Mouse (Mus musculus): ENCODE measurements at regions not wholly inside any gene's neighbourhood (a gene's known extent, or its start where the extent isn't known, plus 50 kb on each side); places are given as distances from the start of the nearest gene placed in this dataset.

GRCm38 (mm10) chr13:42392701-42393100 lies 91.4 kb downstream of the Edn1 start:
- no peak overlapping the region for H3K4me2 ChIP-seq (ENCODE audit: low read length)
- no peak overlapping the region for H3K27ac ChIP-seq (ENCODE audit: low read length)
- no peak overlapping the region for H3K4me3 ChIP-seq (ENCODE audit: low read depth, low read length)
- H3K9me3 ChIP-seq (replicated peaks; ENCODE audit: control insufficient read depth, low read length, poor library complexity, severe bottlenecking) = no peaks in the 10 kb centered on the region
- H3K4me1 ChIP-seq (ENCODE audit: control insufficient read depth, insufficient read depth, low read length) = no peaks in the 10 kb centered on the region
- no peak for ATAC-seq
- H3K27me3 ChIP-seq (ENCODE audit: control insufficient read depth, insufficient read depth, low read depth, low read length) = no peaks in the 10 kb centered on the region
- H3K9ac ChIP-seq (ENCODE audit: low read depth, low read length) = no peak overlapping the region
- H3K36me3 ChIP-seq (ENCODE audit: control insufficient read depth, insufficient read depth, low read length) = no peaks in the 10 kb centered on the region
- 90% methylated on average over 7 of the region's 7 CpGs for WGBS

DNA sequence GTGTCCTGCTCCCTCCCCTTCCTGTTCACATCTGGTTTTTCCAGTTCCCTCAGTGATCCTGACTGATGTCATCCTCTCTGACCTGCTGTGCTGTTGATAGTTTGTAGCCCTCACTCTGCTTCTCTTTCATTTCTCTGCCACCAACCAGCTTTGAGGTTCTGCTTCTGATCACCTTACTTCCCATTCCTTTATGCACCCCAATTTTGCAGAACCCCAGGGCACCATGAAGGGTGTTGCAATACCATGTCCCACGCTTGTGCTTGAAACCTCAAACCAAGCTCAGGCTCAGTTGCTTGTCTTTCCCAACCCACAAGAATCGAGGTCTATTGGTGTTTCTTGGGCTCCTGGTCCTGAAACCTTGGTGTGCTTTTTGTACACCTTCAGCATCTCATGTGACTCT lies 93.3 kb downstream of the Edn1 start:
- Histone ChIP-seq H3K4me3 (ENCODE audit: low read depth, low read length) (no peak overlapping the region), H3K9ac (ENCODE audit: low read depth, low read length) (no peak overlapping the region), H3K4me1 (ENCODE audit: control insufficient read depth, insufficient read depth, low read length) (no peaks in the 10 kb centered on the region), H3K9me3 (replicated peaks; ENCODE audit: control insufficient read depth, low read length, poor library complexity, severe bottlenecking) (no peaks in the 10 kb centered on the region), H3K27ac (ENCODE audit: low read length) (no peak overlapping the region), H3K4me2 (ENCODE audit: low read length) (no peak overlapping the region), H3K36me3 (ENCODE audit: control insufficient read depth, insufficient read depth, low read length) (no peaks in the 10 kb centered on the region), H3K27me3 (ENCODE audit: control insufficient read depth, insufficient read depth, low read depth, low read length) (no peaks in the 10 kb centered on the region)
- no peak for ATAC-seq
- 67% methylated on average over 2 of the region's 2 CpGs for WGBS

DNA sequence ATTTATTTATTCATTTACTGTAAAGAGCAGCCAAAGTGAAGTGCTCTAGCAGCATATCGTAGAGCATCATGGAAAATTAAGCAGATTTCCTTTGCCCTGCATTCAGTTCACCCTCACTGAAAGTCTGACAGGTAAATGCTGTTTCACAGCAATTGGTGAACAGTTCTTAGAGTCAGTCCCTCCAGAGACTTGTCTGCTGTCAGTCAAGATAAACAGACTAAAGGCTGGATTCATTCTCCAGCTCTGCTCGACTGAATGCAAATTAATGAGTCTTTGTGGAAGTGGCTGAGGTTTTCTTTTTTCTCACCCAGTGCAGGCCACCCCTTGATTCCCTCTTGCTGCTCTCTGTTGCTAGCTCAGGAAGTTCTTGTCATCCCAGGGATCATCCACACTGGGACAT lies 100.2 kb downstream of the Edn1 start:
- no peaks in the 10 kb centered on the region for H3K27me3 ChIP-seq (ENCODE audit: control insufficient read depth, insufficient read depth, low read depth, low read length)
- H3K27ac ChIP-seq (ENCODE audit: low read length) = peak overlapping the region; percentile 8; the same call in 1 of the 2 replicates
- H3K4me2 ChIP-seq (ENCODE audit: low read length) = no peak overlapping the region
- WGBS = 15% methylated on average over 2 of the region's 2 CpGs
- no peaks in the 10 kb centered on the region for H3K36me3 ChIP-seq (ENCODE audit: control insufficient read depth, insufficient read depth, low read length)
- no peak overlapping the region for H3K9ac ChIP-seq (ENCODE audit: low read depth, low read length)
- H3K4me1 ChIP-seq (ENCODE audit: control insufficient read depth, insufficient read depth, low read length) = peaks cover 12% of the 10 kb centered on the region
- no peaks in the 10 kb centered on the region for H3K9me3 ChIP-seq (replicated peaks; ENCODE audit: control insufficient read depth, low read length, poor library complexity, severe bottlenecking)
- H3K4me3 ChIP-seq (ENCODE audit: low read depth, low read length) = no peak overlapping the region
- peak; percentile 62 for ATAC-seq

- ATAC-seq = no peak
- Histone ChIP-seq H3K4me2 (ENCODE audit: low read length) (no peak overlapping the region), H3K36me3 (ENCODE audit: control insufficient read depth, insufficient read depth, low read length) (no peaks in the 10 kb centered on the region), H3K9ac (ENCODE audit: low read depth, low read length) (no peak overlapping the region), H3K9me3 (replicated peaks; ENCODE audit: control insufficient read depth, low read length, poor library complexity, severe bottlenecking) (no peaks in the 10 kb centered on the region; the same call in 1 of the 2 replicates), H3K27ac (ENCODE audit: low read length) (no peak overlapping the region), H3K4me1 (ENCODE audit: control insufficient read depth, insufficient read depth, low read length) (peaks cover 12% of the 10 kb centered on the region), H3K4me3 (ENCODE audit: low read depth, low read length) (no peak overlapping the region), H3K27me3 (ENCODE audit: control insufficient read depth, insufficient read depth, low read depth, low read length) (no peaks in the 10 kb centered on the region)
- 89% methylated on average over 3 of the region's 3 CpGs for WGBS
Observed at GRCm38 (mm10) chr13:42403231-42404020, 102.2 kb downstream of the Edn1 start.

GRCm38 (mm10) chr13:42412652-42413282 lies 111.5 kb downstream of the Edn1 start:
- Histone ChIP-seq H3K36me3 (ENCODE audit: control insufficient read depth, insufficient read depth, low read length) (no peaks in the 10 kb centered on the region), H3K9ac (ENCODE audit: low read depth, low read length) (no peak overlapping the region), H3K4me2 (ENCODE audit: low read length) (no peak overlapping the region), H3K9me3 (replicated peaks; ENCODE audit: control insufficient read depth, low read length, poor library complexity, severe bottlenecking) (no peaks in the 10 kb centered on the region; the same call in 1 of the 2 replicates), H3K4me3 (ENCODE audit: low read depth, low read length) (no peak overlapping the region), H3K4me1 (ENCODE audit: control insufficient read depth, insufficient read depth, low read length) (no peaks in the 10 kb centered on the region), H3K27ac (ENCODE audit: low read length) (no peak overlapping the region), H3K27me3 (ENCODE audit: control insufficient read depth, insufficient read depth, low read depth, low read length) (no peaks in the 10 kb centered on the region)
- no peak for ATAC-seq
- WGBS = 93% methylated on average over 1 of the region's 1 CpGs

DNA sequence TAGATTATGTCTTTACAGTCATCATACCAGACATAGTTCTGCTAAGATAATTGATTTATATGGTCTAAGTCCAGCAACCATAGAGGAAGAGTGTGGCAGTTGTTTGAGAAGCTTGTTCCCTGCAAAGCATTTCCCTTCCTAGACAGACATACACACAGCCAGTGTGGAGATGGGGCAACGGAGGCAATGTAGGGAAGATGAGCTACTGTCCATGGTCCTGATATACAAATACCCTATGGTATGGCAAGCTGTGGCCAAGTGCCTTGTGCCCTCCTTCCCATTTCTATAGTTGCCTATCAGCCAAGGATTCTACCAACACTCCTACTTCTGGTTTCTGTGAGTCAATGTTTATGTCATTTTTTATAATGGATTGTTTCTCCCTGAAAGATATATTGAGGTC lies 145.6 kb downstream of the Edn1 start:
- Histone ChIP-seq H3K36me3 (ENCODE audit: control insufficient read depth, insufficient read depth, low read length) (no peaks in the 10 kb centered on the region), H3K4me1 (ENCODE audit: control insufficient read depth, insufficient read depth, low read length) (no peaks in the 10 kb centered on the region), H3K4me2 (ENCODE audit: low read length) (no peak overlapping the region), H3K9ac (ENCODE audit: low read depth, low read length) (no peak overlapping the region), H3K9me3 (replicated peaks; ENCODE audit: control insufficient read depth, low read length, poor library complexity, severe bottlenecking) (no peaks in the 10 kb centered on the region), H3K4me3 (ENCODE audit: low read depth, low read length) (no peak overlapping the region), H3K27me3 (ENCODE audit: control insufficient read depth, insufficient read depth, low read depth, low read length) (no peaks in the 10 kb centered on the region), H3K27ac (ENCODE audit: low read length) (no peak overlapping the region)
- no peak for ATAC-seq
- WGBS = 24% methylated on average over 1 of the region's 1 CpGs

GRCm38 (mm10) chr13:42453665-42454064 lies 152.4 kb downstream of the Edn1 start:
- H3K27ac ChIP-seq (ENCODE audit: low read length) = no peak overlapping the region
- WGBS = 61% methylated on average over 5 of the region's 5 CpGs
- H3K36me3 ChIP-seq (ENCODE audit: control insufficient read depth, insufficient read depth, low read length) = no peaks in the 10 kb centered on the region
- no peak overlapping the region for H3K4me2 ChIP-seq (ENCODE audit: low read length)
- no peaks in the 10 kb centered on the region for H3K4me1 ChIP-seq (ENCODE audit: control insufficient read depth, insufficient read depth, low read length)
- H3K9me3 ChIP-seq (replicated peaks; ENCODE audit: control insufficient read depth, low read length, poor library complexity, severe bottlenecking) = no peaks in the 10 kb centered on the region
- no peaks in the 10 kb centered on the region for H3K27me3 ChIP-seq (ENCODE audit: control insufficient read depth, insufficient read depth, low read depth, low read length)
- H3K4me3 ChIP-seq (ENCODE audit: low read depth, low read length) = no peak overlapping the region
- no peak overlapping the region for H3K9ac ChIP-seq (ENCODE audit: low read depth, low read length)
- ATAC-seq = no peak

DNA sequence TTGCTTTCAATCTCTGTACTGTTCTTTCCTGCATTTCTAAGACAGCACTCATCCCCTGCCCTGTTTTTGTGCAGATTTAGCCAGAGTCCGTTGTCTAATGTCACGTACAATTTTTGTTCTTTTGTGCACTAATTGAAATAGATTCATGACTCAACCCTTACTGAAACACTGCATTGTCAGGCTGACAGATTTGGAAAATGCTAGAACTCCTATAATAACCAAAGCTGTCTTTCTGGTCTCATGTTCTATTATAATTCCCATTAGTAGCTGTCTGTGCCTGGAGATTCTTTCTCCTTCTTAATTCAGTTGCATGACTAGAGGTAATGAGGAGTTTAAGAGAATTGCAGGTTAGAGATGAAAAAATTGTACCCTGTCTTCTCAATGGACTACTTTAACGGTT lies 158.6 kb downstream of the Edn1 start:
- Histone ChIP-seq H3K4me1 (ENCODE audit: control insufficient read depth, insufficient read depth, low read length) (no peaks in the 10 kb centered on the region), H3K27me3 (ENCODE audit: control insufficient read depth, insufficient read depth, low read depth, low read length) (no peaks in the 10 kb centered on the region), H3K4me2 (ENCODE audit: low read length) (no peak overlapping the region), H3K9ac (ENCODE audit: low read depth, low read length) (no peak overlapping the region), H3K9me3 (replicated peaks; ENCODE audit: control insufficient read depth, low read length, poor library complexity, severe bottlenecking) (no peaks in the 10 kb centered on the region), H3K4me3 (ENCODE audit: low read depth, low read length) (no peak overlapping the region), H3K27ac (ENCODE audit: low read length) (no peak overlapping the region), H3K36me3 (ENCODE audit: control insufficient read depth, insufficient read depth, low read length) (no peaks in the 10 kb centered on the region)
- no peak for ATAC-seq
- 75% methylated on average over 3 of the region's 3 CpGs for WGBS

GRCm38 (mm10) chr13:42478825-42479224 lies 177.5 kb downstream of the Edn1 start:
- Histone ChIP-seq H3K4me1 (ENCODE audit: control insufficient read depth, insufficient read depth, low read length) (no peaks in the 10 kb centered on the region), H3K27ac (ENCODE audit: low read length) (no peak overlapping the region), H3K9ac (ENCODE audit: low read depth, low read length) (no peak overlapping the region), H3K27me3 (ENCODE audit: control insufficient read depth, insufficient read depth, low read depth, low read length) (no peaks in the 10 kb centered on the region), H3K4me2 (ENCODE audit: low read length) (no peak overlapping the region), H3K36me3 (ENCODE audit: control insufficient read depth, insufficient read depth, low read length) (no peaks in the 10 kb centered on the region), H3K9me3 (replicated peaks; ENCODE audit: control insufficient read depth, low read length, poor library complexity, severe bottlenecking) (no peaks in the 10 kb centered on the region), H3K4me3 (ENCODE audit: low read depth, low read length) (no peak overlapping the region)
- 86% methylated on average over 3 of the region's 3 CpGs for WGBS
- ATAC-seq = no peak
